Mouse (Mus musculus) forebrain, postnatal 0 days (tissue): Measurements from ENCODE around the gene Sh2d7. TPM values are rescaled to one million over a fixed set of nuclear protein-coding genes. Genes with fewer than 3 reads are reported as not detected.
"Not testable (repeated sequence)": the region's sequence is repeated elsewhere in the genome, so short reads cannot be mapped to it uniquely, and the experiment has no call there.

ENCODE experiments used
- ATAC-seq: fragments of 200-750 bp; cut with Nextera tagmentation; 2 replicates; pipeline ENCODE4 v1.8.0; 2017; ENCODE audit warnings: mild to moderate bottlenecking, moderate library complexity
- DNase-seq: peaks from one replicate; pipeline ENCODE4 v3.0.0-alpha.2; 2015
- H3K27ac ChIP-seq: fragments of 300-500 bp; sonication (generic); 2 replicates; pipeline ENCODE4 v1.5.1; 2014; ENCODE audit warnings: low read depth, mild to moderate bottlenecking, antibody characterized with exemption, low read length, moderate library complexity, mixed read lengths
- H3K27me3 ChIP-seq: fragments of 300-500 bp; sonication (generic); 2 replicates; pipeline ENCODE4 v1.6.1; 2014; ENCODE audit warnings: mild to moderate bottlenecking, low read length, mixed read lengths; ENCODE audit not compliant: insufficient read depth
- H3K36me3 ChIP-seq: fragments of 300-500 bp; sonication (generic); 2 replicates; pipeline ENCODE4 v1.6.1; 2014; ENCODE audit warnings: mild to moderate bottlenecking, moderate library complexity; ENCODE audit not compliant: insufficient read depth
- H3K4me1 ChIP-seq: fragments of 300-500 bp; sonication (generic); 2 replicates; pipeline ENCODE4 v1.6.1; 2014; ENCODE audit warnings: antibody characterized with exemption; ENCODE audit not compliant: insufficient read depth
- H3K4me2 ChIP-seq: fragments of 300-500 bp; sonication (generic); 2 replicates; pipeline ENCODE4 v1.6.1; 2014; ENCODE audit warnings: low read depth, mild to moderate bottlenecking, moderate library complexity
- H3K4me3 ChIP-seq: fragments of 300-500 bp; sonication (generic); 2 replicates; pipeline ENCODE4 v1.5.1; 2014; ENCODE audit warnings: low read depth, low read length, mixed read lengths
- H3K9ac ChIP-seq: fragments of 300-500 bp; sonication (generic); 2 replicates; pipeline ENCODE4 v1.6.1; 2014; ENCODE audit warnings: mild to moderate bottlenecking
- H3K9me3 ChIP-seq: fragments of 300-500 bp; sonication (generic); 2 replicates; pipeline ENCODE4 v1.6.1; 2016; ENCODE audit warnings: low read length
- CTCF ChIP-seq: sonication (generic); IDR thresholded peaks from 2 replicates; pipeline ENCODE4 v1.5.1; 2016; ENCODE audit warnings: antibody characterized with exemption, control low read depth, low read depth
- WGBS: fragments of 180-500 bp; shearing (Covaris S2); extraction: QIAGEN DNeasy Blood & Tissue Kit; methylation state at CpG from one replicate; pipeline ENCODE4 v1.1.7; 2014; 5-methylcytosine and 5-hydroxymethylcytosine counted together
- polyA plus RNA-seq: library from polyadenylated mRNA; unstranded; fragments of >200 nt; fragmentation: Nextera tagmentation; extraction: Ambion mirVana; gene quantifications from 2 replicates; pipeline ENCODE4 v1.2.1, GENCODE M21; 2015
- total RNA-seq: library from RNA; depleted of rRNA; stranded (reverse); fragments of >200 nt; gene quantifications from 2 replicates; pipeline ENCODE4 v1.2.3, GENCODE M21; 2014

Gene Sh2d7
- total and polyA plus RNA-seq, 2 experiments from 2014 or later = not detected

GRCm38 (mm10) chr9:54558731-54559130, 19.9 kb downstream of the Sh2d7 start:
- Histone ChIP-seq H3K9ac (no peak overlapping the region), H3K9me3 (no peaks in the 10 kb centered on the region), H3K4me1 (peaks cover 5% of the 10 kb centered on the region; the same call in 1 of the 2 replicates), H3K27me3 (no peaks in the 10 kb centered on the region), H3K36me3 (no peaks in the 10 kb centered on the region; the same call in 1 of the 2 replicates), H3K4me2 (no peak overlapping the region), H3K4me3 (no peak overlapping the region), H3K27ac (no peak overlapping the region)
- ATAC-seq = no peak
- DNase-seq = no peak
- 79% methylated on average over 8 of the region's 8 CpGs for WGBS
- no peak for TF ChIP-seq CTCF

DNA sequence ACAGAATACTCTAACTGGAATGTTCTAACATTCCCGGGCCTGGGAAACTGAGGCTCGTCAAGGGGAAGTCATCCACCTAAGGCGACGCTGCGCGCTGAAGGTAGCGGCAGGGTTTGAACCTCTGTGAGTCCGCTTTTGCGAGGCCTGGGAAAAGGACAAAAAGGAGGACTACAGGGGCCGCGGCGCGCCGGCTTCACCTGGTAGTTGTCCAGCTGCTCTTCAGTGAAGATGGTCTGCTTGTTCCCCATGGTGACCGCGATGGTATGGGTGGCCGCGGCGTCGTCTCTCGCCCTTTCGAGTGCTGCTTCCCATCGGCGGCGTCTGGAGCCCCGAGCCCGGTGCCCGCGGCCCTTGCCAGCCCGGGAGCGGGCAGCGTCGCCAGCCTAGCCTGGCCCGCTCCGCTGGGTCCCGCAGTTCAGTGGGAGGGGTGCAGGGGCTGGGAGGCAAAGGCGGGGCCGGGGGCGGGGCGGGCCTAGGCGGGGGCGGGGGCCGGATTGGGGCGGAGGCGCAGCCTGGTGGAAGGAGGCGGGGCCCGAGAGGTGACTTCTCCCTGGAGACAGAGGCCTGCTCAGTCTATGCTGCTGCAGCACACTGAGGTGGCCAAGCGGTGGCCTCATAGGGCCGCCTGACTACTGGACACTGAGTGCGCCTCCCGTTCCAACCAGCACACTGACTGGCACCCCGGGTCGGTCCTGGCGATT, 21.1 kb downstream of the Sh2d7 start, which contains the start of gene Cib2:
Cib2 (minus strand) TSS at position 448 of the 701 bp plus-strand sequence.
- Histone ChIP-seq H3K9me3 (no peaks in the 10 kb centered on the region), H3K4me3 (peak within 1 kb of the TSS; percentile 51), H3K27me3 (no peaks in the 10 kb centered on the region), H3K36me3 (no peaks in the 10 kb centered on the region; the same call in 1 of the 2 replicates), H3K4me1 (peaks cover 5% of the 10 kb centered on the region; the same call in 1 of the 2 replicates), H3K9ac (peak within 1 kb of the TSS; percentile 75), H3K27ac (no peak within 1 kb of the TSS), H3K4me2 (peak within 1 kb of the TSS; percentile 83)
- 2% methylated on average over 51 of the region's 54 CpGs for WGBS
- TF ChIP-seq CTCF = peak; percentile 45
- peak; percentile 71 for DNase-seq
- ATAC-seq = peak; percentile 96

GRCm38 (mm10) chr9:54560831-54561601, 22.2 kb downstream of the Sh2d7 start:
- Histone ChIP-seq H3K36me3 (no peaks in the 10 kb centered on the region), H3K4me1 (peaks cover 5% of the 10 kb centered on the region; the same call in 1 of the 2 replicates), H3K4me2 (no peak overlapping the region), H3K9ac (no peak overlapping the region), H3K4me3 (no peak overlapping the region), H3K27ac (no peak overlapping the region), H3K9me3 (no peaks in the 10 kb centered on the region), H3K27me3 (no peaks in the 10 kb centered on the region)
- 85% methylated on average over 8 of the region's 8 CpGs for WGBS
- TF ChIP-seq CTCF = no peak
- DNase-seq (no peak), ATAC-seq (no peak)

GRCm38 (mm10) chr9:54566958-54567357, 28.2 kb downstream of the Sh2d7 start:
- no peak overlapping the region for H3K27ac ChIP-seq
- no peak overlapping the region for H3K4me3 ChIP-seq
- DNase-seq (no peak), ATAC-seq (no peak)
- WGBS = 62% methylated on average over 4 of the region's 4 CpGs
- H3K4me1 ChIP-seq = no peaks in the 10 kb centered on the region
- H3K36me3 ChIP-seq = no peaks in the 10 kb centered on the region
- no peak for TF ChIP-seq CTCF
- no peaks in the 10 kb centered on the region for H3K27me3 ChIP-seq
- H3K9me3 ChIP-seq = no peaks in the 10 kb centered on the region
- no peak overlapping the region for H3K4me2 ChIP-seq
- no peak overlapping the region for H3K9ac ChIP-seq

- 23% methylated on average over 2 of the region's 2 CpGs for WGBS
- TF ChIP-seq CTCF = peak; percentile 48
- H3K4me2 ChIP-seq = no peak overlapping the region
- H3K4me3 ChIP-seq = no peak overlapping the region
- ATAC-seq (peak; percentile 69), DNase-seq (peak; percentile 22)
- H3K27me3 ChIP-seq = no peaks in the 10 kb centered on the region
- H3K9me3 ChIP-seq = no peaks in the 10 kb centered on the region
- no peak overlapping the region for H3K9ac ChIP-seq
- no peaks in the 10 kb centered on the region for H3K4me1 ChIP-seq
- H3K27ac ChIP-seq = no peak overlapping the region
- H3K36me3 ChIP-seq = no peaks in the 10 kb centered on the region
These were observed 29.9 kb downstream of the Sh2d7 start for GRCm38 (mm10) chr9:54568732-54569131.

DNA sequence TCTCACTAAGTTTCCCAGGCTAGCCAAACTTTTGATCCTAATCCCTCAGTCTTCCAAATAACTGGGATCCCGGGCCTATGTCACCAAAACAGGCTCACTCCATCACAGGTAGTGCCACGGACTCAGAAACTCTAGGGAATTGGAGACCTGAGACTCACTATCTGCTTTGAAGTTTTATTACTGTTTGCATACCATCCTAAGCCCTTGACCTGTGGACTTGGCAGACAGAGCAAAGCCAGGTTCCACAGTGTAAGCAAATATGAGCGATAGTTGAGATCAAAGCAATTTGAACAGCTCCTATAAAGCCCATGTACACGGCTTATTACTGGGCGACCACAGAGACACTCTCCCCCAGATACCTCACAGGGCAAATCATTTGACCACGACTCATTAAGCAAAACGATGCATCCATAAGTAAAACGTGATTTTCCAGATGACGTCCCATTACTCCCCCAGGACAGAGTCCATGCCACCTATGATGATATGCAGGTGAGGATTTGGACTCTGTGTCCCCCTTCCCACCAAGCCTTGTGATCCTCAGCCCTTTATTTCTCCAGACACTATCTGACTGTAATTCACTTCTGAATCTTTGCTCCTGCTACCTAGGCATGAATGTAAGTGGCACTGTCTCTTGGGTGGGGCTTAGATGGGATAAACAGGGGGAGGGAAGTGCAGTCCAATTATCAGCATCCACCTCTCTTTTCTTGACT, 32.5 kb downstream of the Sh2d7 start:
- no peak for TF ChIP-seq CTCF
- H3K9ac ChIP-seq = no peak overlapping the region
- H3K4me1 ChIP-seq = no peaks in the 10 kb centered on the region
- H3K27ac ChIP-seq = no peak overlapping the region
- no peak overlapping the region for H3K4me3 ChIP-seq
- no peak for ATAC-seq
- 81% methylated on average over 9 of the region's 9 CpGs for WGBS
- no peaks in the 10 kb centered on the region for H3K9me3 ChIP-seq
- H3K27me3 ChIP-seq = no peaks in the 10 kb centered on the region
- no peaks in the 10 kb centered on the region for H3K36me3 ChIP-seq
- no peak for DNase-seq
- no peak overlapping the region for H3K4me2 ChIP-seq

- WGBS = 64% methylated on average over 1 of the region's 1 CpGs
- Histone ChIP-seq H3K4me2 (no peak overlapping the region), H3K9me3 (0 out of 2 replicates have a peak, but pooled peaks cover 3% of the 10 kb centered on the region), H3K27ac (no peak overlapping the region), H3K9ac (no peak overlapping the region), H3K36me3 (no peaks in the 10 kb centered on the region), H3K4me1 (peaks cover 14% of the 10 kb centered on the region), H3K4me3 (no peak overlapping the region), H3K27me3 (no peaks in the 10 kb centered on the region)
- DNase-seq = no peak
- ATAC-seq = no peak
- no peak for TF ChIP-seq CTCF
These were observed 44.9 kb downstream of the Sh2d7 start for GRCm38 (mm10) chr9:54583712-54584111.

DNA sequence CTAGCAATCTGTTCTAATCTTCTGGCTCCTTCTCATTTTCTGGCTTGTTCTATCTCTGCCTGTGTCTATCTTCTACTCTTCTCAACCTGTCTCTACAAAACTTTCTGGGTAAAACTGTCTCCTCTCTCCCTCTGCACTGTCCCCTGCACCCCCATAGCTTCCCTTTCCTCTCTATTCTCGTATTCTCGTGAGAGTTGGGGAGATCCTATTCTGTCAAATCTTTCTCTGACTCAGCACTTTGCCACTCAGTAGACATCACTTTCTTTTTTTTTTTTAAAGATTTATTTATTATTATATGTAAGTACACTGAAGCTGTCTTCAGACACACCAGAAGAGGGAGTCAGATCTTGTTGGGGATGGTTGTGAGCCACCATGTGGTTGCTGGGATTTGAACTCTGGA, 45.3 kb downstream of the Sh2d7 start:
- not testable (repeated sequence) for H3K27ac ChIP-seq, H3K4me2 ChIP-seq, H3K27me3 ChIP-seq, DNase-seq, H3K9ac ChIP-seq, H3K36me3 ChIP-seq, H3K9me3 ChIP-seq, ATAC-seq, H3K4me3 ChIP-seq
- 83% methylated on average over 2 of the region's 2 CpGs for WGBS
- peaks cover 14% of the 10 kb centered on the region for H3K4me1 ChIP-seq
